Mouse (Mus musculus) layer of hippocampus, postnatal 36 days (tissue): Measurements from ENCODE around the gene Trpc3. TPM values are rescaled to one million over a fixed set of nuclear protein-coding genes. Genes with fewer than 3 reads are reported as not detected.
A peak's percentile ranks its signal among the peaks of the same experiment; 100 is the strongest.

Experiments used
- DNase-seq, 2 experiments: peaks; one replicate each; pipeline ENCODE4 v3.0.0; 2022
- total RNA-seq, 2 experiments: library from RNA; stranded (reverse); gene quantifications; 2 replicates each; pipeline ENCODE4 v1.2.3; 2021

The Trpc3 gene
- total RNA-seq, 2 experiments from 2014 or later, result 4.7 to 5.9 TPM

- DNase-seq, result no peak
These were observed 91.2 kb downstream of the Trpc3 start for GRCm38 (mm10) chr3:36598811-36599210.

- peak; percentile 96 to 98 for DNase-seq
These were observed 118.1 kb downstream of the Trpc3 start, which contains the start of gene Ccna2 for GRCm38 (mm10) chr3:36571827-36572378. Ccna2 (minus strand) TSS chr3:36572150.

- DNase-seq, result peak in 1 of 2 experiments; percentile 2
These were observed 118.6 kb downstream of the Trpc3 start for GRCm38 (mm10) chr3:36571361-36571826.

Other genes starting within 250 kb of the Trpc3 start
- gene Anxa5, start 214.3 kb downstream of the Trpc3 start, total RNA-seq, result 10 to 100 TPM; 46.6 to 49.3 TPM
- gene 1810062G17Rik, start 214.2 kb downstream of the Trpc3 start, total RNA-seq, result not detected
- gene Gm11549, start 168.4 kb downstream of the Trpc3 start, total RNA-seq, result 1 to 10 TPM; 2.1 to 2.5 TPM
- gene Exosc9, start 137.6 kb downstream of the Trpc3 start, total RNA-seq, result 10 to 100 TPM; 36.0 to 42.3 TPM
- gene Ccna2, start 118.0 kb downstream of the Trpc3 start, total RNA-seq, result 1 to 10 TPM; 1.3 to 1.4 TPM
- 10 to 100 TPM; 18.0 to 18.6 TPM for gene Bbs7, start 76.7 kb downstream of the Trpc3 start, total RNA-seq
- gene 4932438A13Rik, start 172.9 kb upstream of the Trpc3 start, total RNA-seq, result 10 to 100 TPM; 92.0 to 95.7 TPM